Mouse (Mus musculus) kidney, embryonic 16.5 days (tissue): ENCODE measurements around the gene D1Pas1. TPM values are rescaled to one million over a fixed set of nuclear protein-coding genes. Genes with fewer than 3 reads are reported as not detected.

Source experiments
- ATAC-seq: fragments of 200-750 bp; cut with Nextera tagmentation; 2 replicates; pipeline ENCODE4 v1.8.0; 2017; ENCODE audit warnings: moderate TSS enrichment; ENCODE audit not compliant: low FRiP score, low TSS enrichment
- H3K27ac ChIP-seq: fragments of 300-500 bp; sonication (generic); 2 replicates; pipeline ENCODE4 v1.5.1; 2014; ENCODE audit warnings: low read length
- H3K27me3 ChIP-seq: fragments of 300-500 bp; sonication (generic); 2 replicates; pipeline ENCODE4 v1.6.1; 2014; ENCODE audit warnings: low read length, control low read depth, mixed read lengths; ENCODE audit not compliant: insufficient read depth
- H3K36me3 ChIP-seq: fragments of 300-500 bp; sonication (generic); 2 replicates; pipeline ENCODE4 v1.6.1; 2014; ENCODE audit warnings: low read length, control low read depth, mixed read lengths; ENCODE audit not compliant: insufficient read depth
- H3K4me1 ChIP-seq: fragments of 300-500 bp; sonication (generic); 2 replicates; pipeline ENCODE4 v1.6.1; 2014; ENCODE audit warnings: low read length, control low read depth, mixed read lengths; ENCODE audit not compliant: insufficient read depth
- H3K4me2 ChIP-seq: fragments of 300-500 bp; sonication (generic); replicated peaks from 2 replicates; pipeline ENCODE4 v1.6.1; 2014; ENCODE audit warnings: low read depth, low read length
- H3K4me3 ChIP-seq: fragments of 300-500 bp; sonication (generic); 2 replicates; pipeline ENCODE4 v1.5.1; 2014; ENCODE audit warnings: mild to moderate bottlenecking, low read length
- H3K9ac ChIP-seq: fragments of 300-500 bp; sonication (generic); replicated peaks from 2 replicates; pipeline ENCODE4 v1.6.1; 2014; ENCODE audit warnings: low read length
- H3K9me3 ChIP-seq: fragments of 300-500 bp; sonication (generic); 2 replicates; pipeline ENCODE4 v1.6.1; 2016; ENCODE audit warnings: low read length, control low read depth
- WGBS: fragments of 180-500 bp; shearing (Covaris S2); extraction: QIAGEN DNeasy Blood & Tissue Kit; methylation state at CpG from one replicate; pipeline ENCODE4 v1.1.7; 2014; 5-methylcytosine and 5-hydroxymethylcytosine counted together
- polyA plus RNA-seq: library from polyadenylated mRNA; unstranded; fragments of >200 nt; fragmentation: Nextera tagmentation; extraction: Ambion mirVana; gene quantifications from 2 replicates; pipeline ENCODE4 v1.2.1, GENCODE M21; 2015

D1Pas1 gene
- polyA plus RNA-seq, 1 experiment from 2014 or later, result not detected

GRCm38 (mm10) chr1:186985131-186985530 is 17.9 kb downstream of the D1Pas1 start:
- Histone ChIP-seq H3K27me3 (no peaks in the 10 kb centered on the region), H3K9ac (no peak overlapping the region), H3K4me2 (no peak overlapping the region), H3K27ac (no peak overlapping the region), H3K9me3 (no peaks in the 10 kb centered on the region), H3K4me3 (no peak overlapping the region), H3K4me1 (no peaks in the 10 kb centered on the region), H3K36me3 (no peaks in the 10 kb centered on the region)
- WGBS, result 91% methylated on average over 11 of the region's 11 CpGs
- no peak for ATAC-seq

GRCm38 (mm10) chr1:186986086-186986485 is 18.9 kb downstream of the D1Pas1 start:
- no peak overlapping the region for H3K27ac ChIP-seq
- H3K4me2 ChIP-seq, result no peak overlapping the region
- no peak overlapping the region for H3K4me3 ChIP-seq
- no peaks in the 10 kb centered on the region for H3K27me3 ChIP-seq
- H3K36me3 ChIP-seq, result no peaks in the 10 kb centered on the region
- no peaks in the 10 kb centered on the region for H3K4me1 ChIP-seq
- WGBS, result 87% methylated on average over 9 of the region's 9 CpGs
- H3K9me3 ChIP-seq, result no peaks in the 10 kb centered on the region
- no peak overlapping the region for H3K9ac ChIP-seq
- ATAC-seq, result no peak

- H3K36me3 ChIP-seq, result no peaks in the 10 kb centered on the region
- no peak for ATAC-seq
- no peak overlapping the region for H3K27ac ChIP-seq
- H3K4me2 ChIP-seq, result no peak overlapping the region
- no peaks in the 10 kb centered on the region for H3K9me3 ChIP-seq
- H3K4me3 ChIP-seq, result no peak overlapping the region
- no peaks in the 10 kb centered on the region for H3K27me3 ChIP-seq
- H3K9ac ChIP-seq, result no peak overlapping the region
- 92% methylated on average over 8 of the region's 8 CpGs for WGBS
- no peaks in the 10 kb centered on the region for H3K4me1 ChIP-seq
Observed at GRCm38 (mm10) chr1:186986506-186986905, 19.3 kb downstream of the D1Pas1 start.

- no peak overlapping the region for H3K4me3 ChIP-seq
- 56% methylated on average over 9 of the region's 9 CpGs for WGBS
- no peak overlapping the region for H3K4me2 ChIP-seq
- H3K9ac ChIP-seq, result no peak overlapping the region
- no peaks in the 10 kb centered on the region for H3K27me3 ChIP-seq
- peaks cover 7% of the 10 kb centered on the region; the same call in 1 of the 2 replicates for H3K9me3 ChIP-seq
- no peak overlapping the region for H3K27ac ChIP-seq
- no peaks in the 10 kb centered on the region for H3K36me3 ChIP-seq
- no peaks in the 10 kb centered on the region for H3K4me1 ChIP-seq
- no peak for ATAC-seq
Observed at GRCm38 (mm10) chr1:186988281-186988682, 21.1 kb downstream of the D1Pas1 start.

- Histone ChIP-seq H3K4me1 (no peaks in the 10 kb centered on the region), H3K27me3 (no peaks in the 10 kb centered on the region), H3K4me3 (no peak overlapping the region), H3K9ac (no peak overlapping the region), H3K4me2 (no peak overlapping the region), H3K27ac (no peak overlapping the region), H3K9me3 (peaks cover 7% of the 10 kb centered on the region; the same call in 1 of the 2 replicates), H3K36me3 (no peaks in the 10 kb centered on the region)
- WGBS, result 88% methylated on average over 4 of the region's 4 CpGs
- ATAC-seq, result no peak
Observed at GRCm38 (mm10) chr1:186988822-186989221, 21.6 kb downstream of the D1Pas1 start.

- no peak for ATAC-seq
- H3K9ac ChIP-seq, result no peak overlapping the region
- no peaks in the 10 kb centered on the region for H3K27me3 ChIP-seq
- H3K4me1 ChIP-seq, result no peaks in the 10 kb centered on the region
- peaks cover 7% of the 10 kb centered on the region; the same call in 1 of the 2 replicates for H3K9me3 ChIP-seq
- WGBS, result 80% methylated on average over 6 of the region's 6 CpGs
- no peak overlapping the region for H3K4me3 ChIP-seq
- H3K36me3 ChIP-seq, result no peaks in the 10 kb centered on the region
- no peak overlapping the region for H3K4me2 ChIP-seq
- H3K27ac ChIP-seq, result no peak overlapping the region
Observed at GRCm38 (mm10) chr1:186991473-186991872, 24.3 kb downstream of the D1Pas1 start.

GRCm38 (mm10) chr1:186992113-186992512 is 24.9 kb downstream of the D1Pas1 start:
- no peaks in the 10 kb centered on the region for H3K4me1 ChIP-seq
- no peaks in the 10 kb centered on the region for H3K36me3 ChIP-seq
- H3K27ac ChIP-seq, result no peak overlapping the region
- ATAC-seq, result no peak
- H3K9ac ChIP-seq, result no peak overlapping the region
- H3K9me3 ChIP-seq, result peaks cover 7% of the 10 kb centered on the region; the same call in 1 of the 2 replicates
- no peak overlapping the region for H3K4me2 ChIP-seq
- H3K4me3 ChIP-seq, result no peak overlapping the region
- H3K27me3 ChIP-seq, result no peaks in the 10 kb centered on the region
- 91% methylated on average over 3 of the region's 3 CpGs for WGBS

- H3K36me3 ChIP-seq, result no peaks in the 10 kb centered on the region
- no peak overlapping the region for H3K27ac ChIP-seq
- no peaks in the 10 kb centered on the region for H3K27me3 ChIP-seq
- no peaks in the 10 kb centered on the region for H3K4me1 ChIP-seq
- H3K9me3 ChIP-seq, result peaks cover under 1% of the 10 kb centered on the region; the same call in 1 of the 2 replicates
- 90% methylated on average over 21 of the region's 21 CpGs for WGBS
- no peak overlapping the region for H3K4me2 ChIP-seq
- H3K4me3 ChIP-seq, result no peak overlapping the region
- H3K9ac ChIP-seq, result no peak overlapping the region
- no peak for ATAC-seq
Observed at GRCm38 (mm10) chr1:186997596-186998304, 30.5 kb downstream of the D1Pas1 start.

GRCm38 (mm10) chr1:187003441-187003861 is 36.2 kb downstream of the D1Pas1 start:
- Histone ChIP-seq H3K27me3 (no peaks in the 10 kb centered on the region), H3K9ac (no peak overlapping the region), H3K36me3 (no peaks in the 10 kb centered on the region), H3K27ac (no peak overlapping the region), H3K4me1 (no peaks in the 10 kb centered on the region), H3K4me3 (no peak overlapping the region), H3K9me3 (no peaks in the 10 kb centered on the region), H3K4me2 (no peak overlapping the region)
- ATAC-seq, result no peak
- WGBS, result 45% methylated on average over 7 of the region's 7 CpGs

- Histone ChIP-seq H3K4me3 (no peak overlapping the region), H3K27me3 (no peaks in the 10 kb centered on the region), H3K9ac (no peak overlapping the region), H3K27ac (no peak overlapping the region), H3K4me1 (no peaks in the 10 kb centered on the region), H3K9me3 (no peaks in the 10 kb centered on the region), H3K4me2 (no peak overlapping the region), H3K36me3 (no peaks in the 10 kb centered on the region)
- no peak for ATAC-seq
- 93% methylated on average over 1 of the region's 1 CpGs for WGBS
Observed at GRCm38 (mm10) chr1:187004306-187004705, 37.1 kb downstream of the D1Pas1 start.
